Mouse (Mus musculus): ENCODE measurements around the gene Aqp7. TPM values are rescaled to one million over a fixed set of nuclear protein-coding genes. Genes with fewer than 3 reads are reported as not detected.
"Not testable (repeated sequence)": the region's sequence is repeated elsewhere in the genome, so short reads cannot be mapped to it uniquely, and the experiment has no call there.

Gene Aqp7
- total RNA-seq (2021), result not detected

- DNase-seq, result no peak
Observed at GRCm38 (mm10) chr4:41047524-41048271, at the start of gene Aqp7. Gene Aqp7, minus strand, starts transcription at chr4:41048139.

GRCm38 (mm10) chr4:41097381-41097780 is 49.4 kb upstream of the Aqp7 start:
- DNase-seq, result no peak

GRCm38 (mm10) chr4:41096794-41097193 is 48.9 kb upstream of the Aqp7 start:
- no peak for DNase-seq

DNA sequence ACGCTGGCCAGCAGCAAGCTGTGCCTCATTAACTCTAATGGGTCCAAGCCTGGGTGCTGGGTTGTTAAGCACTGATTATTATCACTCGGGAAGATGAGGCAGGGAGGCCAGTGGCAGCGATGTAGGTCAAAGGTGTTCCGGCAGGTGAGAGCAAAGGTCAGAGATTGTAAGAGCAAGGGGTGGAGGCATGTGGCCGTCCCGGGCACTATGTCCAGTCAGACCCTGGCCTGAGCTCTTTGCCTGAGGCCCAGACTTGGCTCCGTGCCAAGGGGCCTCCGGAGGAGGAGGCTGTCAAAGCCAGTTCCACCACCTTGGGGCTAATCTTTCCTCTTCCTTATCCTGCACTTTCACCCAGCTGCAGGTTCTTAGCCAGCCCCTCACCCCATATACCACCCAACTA is 48.2 kb upstream of the Aqp7 start:
- DNase-seq, result no peak

GRCm38 (mm10) chr4:41094361-41094760 is 46.4 kb upstream of the Aqp7 start:
- DNase-seq, result no peak

- no peak for DNase-seq
Observed at GRCm38 (mm10) chr4:41092958-41093357, 45.0 kb upstream of the Aqp7 start.

DNA sequence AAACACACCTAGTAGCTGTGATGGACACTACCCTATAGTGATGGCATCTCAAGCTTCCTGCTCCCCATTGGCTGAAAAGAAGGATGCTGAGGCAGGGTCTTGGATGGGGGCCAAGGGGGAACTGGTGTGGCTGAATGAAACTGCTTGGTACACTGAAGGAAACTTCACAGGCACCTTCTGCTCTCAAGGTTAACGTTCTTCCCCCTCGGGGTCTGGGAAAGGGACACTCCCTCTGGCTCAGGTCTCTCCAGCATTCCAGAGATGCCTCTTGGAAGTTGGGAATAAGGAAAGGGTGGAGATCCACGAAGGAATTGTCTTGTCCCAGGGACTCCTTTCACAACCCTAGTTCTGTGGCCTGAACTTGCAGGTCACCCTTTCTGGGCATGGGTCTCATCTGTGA is 43.5 kb upstream of the Aqp7 start:
- DNase-seq, result no peak

GRCm38 (mm10) chr4:41089705-41090104 is 41.8 kb upstream of the Aqp7 start:
- no peak for DNase-seq

DNA sequence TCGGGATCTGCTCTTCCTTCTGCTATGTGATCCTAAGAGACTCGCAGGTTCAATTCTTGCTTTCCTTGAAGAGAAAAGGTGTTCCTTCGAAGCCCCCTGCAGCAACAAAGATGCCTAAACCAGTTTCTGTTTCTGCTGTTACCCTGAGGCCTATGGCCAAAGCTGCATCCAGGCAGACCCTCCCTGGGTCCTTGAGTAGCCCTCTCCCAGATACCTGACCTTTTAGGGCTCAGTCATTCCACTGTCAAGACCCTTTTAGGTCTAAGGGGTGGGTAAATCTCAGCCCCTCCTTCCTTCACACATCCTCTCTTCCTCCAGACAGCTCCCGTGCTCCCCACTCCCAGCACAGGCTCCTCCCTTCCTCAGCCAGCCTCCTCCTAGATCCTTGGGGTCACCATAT is 41.2 kb upstream of the Aqp7 start:
- no peak for DNase-seq

GRCm38 (mm10) chr4:41087459-41088298 is 39.7 kb upstream of the Aqp7 start:
- no peak for DNase-seq

DNA sequence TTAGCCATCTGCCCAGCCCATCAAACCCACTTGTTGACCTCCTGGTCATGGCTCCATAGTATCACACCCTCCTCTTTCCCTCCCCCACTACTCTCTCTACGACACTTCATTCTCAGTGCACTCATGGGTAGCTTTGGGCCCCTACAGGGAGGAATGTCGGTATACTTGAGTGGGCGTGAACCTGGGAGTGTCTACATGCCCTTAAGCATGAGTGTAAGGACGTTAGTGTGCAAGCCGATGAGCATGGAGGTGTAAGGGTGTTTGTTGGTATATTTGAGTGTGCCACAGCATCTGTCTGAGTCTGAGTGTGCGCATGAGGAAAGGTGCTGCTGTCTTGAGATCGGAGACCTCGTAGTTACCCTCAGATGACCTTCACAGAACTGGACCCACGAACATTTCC is 39.0 kb upstream of the Aqp7 start:
- no peak for DNase-seq

DNA sequence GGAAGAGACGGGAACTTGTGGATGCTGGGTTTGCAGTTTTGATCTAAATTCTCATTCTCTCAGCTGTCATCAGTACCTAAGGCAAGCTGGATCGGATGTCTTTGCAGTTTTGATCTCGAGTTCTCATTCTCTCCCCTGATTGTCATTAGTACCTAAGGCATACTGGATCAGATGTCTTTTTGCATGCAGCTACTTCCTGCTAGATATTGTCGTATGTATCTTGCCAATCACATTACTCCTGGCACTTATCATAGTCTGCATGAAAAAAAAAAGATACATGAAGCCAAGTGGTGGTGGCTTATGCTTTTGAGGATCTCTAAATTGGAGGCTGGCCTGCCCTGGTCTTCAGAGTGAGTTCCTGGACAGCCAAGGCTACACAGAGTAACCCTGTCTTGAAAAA is 36.9 kb upstream of the Aqp7 start:
- no peak for DNase-seq

GRCm38 (mm10) chr4:41082803-41083202 is 34.9 kb upstream of the Aqp7 start:
- not testable (repeated sequence) for DNase-seq

DNA sequence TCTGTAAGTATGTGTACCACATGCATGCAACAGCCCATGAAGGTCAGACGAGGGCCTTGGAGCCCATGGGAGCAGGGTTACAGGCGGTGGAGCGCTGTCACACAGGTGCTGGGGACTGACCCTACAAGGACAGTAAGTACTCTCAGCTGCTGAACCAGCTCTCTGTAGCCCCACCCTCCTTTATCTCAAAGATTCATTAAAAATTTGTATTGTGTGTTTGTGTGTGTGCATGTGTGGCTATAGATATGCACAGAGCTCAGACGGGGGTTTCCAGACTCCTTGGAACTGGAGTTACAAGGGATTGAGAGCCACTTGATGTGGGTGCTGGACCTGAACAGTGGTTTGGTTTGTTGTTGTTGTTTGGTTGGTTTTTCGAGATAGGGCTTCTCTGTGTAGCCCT is 33.8 kb upstream of the Aqp7 start:
- no peak for DNase-seq

DNA sequence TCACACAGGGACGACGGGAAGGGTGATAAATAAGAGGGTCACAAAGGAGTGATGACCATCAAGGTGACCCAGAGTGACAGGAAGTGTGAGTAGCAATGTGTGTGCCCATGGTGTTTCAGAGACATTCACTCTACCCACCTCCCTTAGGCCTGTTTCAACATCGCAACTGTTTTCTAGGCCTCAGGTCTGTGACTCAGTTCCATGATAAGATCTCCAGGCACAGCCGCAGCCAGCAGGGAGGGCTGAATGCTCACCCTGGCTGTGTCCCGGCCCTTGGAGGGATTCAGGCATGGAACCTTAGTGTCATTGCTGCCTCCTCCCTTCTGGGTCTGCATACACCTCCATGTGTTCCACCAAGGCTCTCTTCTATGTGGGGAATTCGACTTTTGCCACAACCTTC is 30.8 kb upstream of the Aqp7 start:
- DNase-seq, result no peak

- no peak for DNase-seq
Observed at GRCm38 (mm10) chr4:41074461-41074860, 26.5 kb upstream of the Aqp7 start.

- DNase-seq, result no peak
Observed at GRCm38 (mm10) chr4:41073008-41073817, 25.3 kb upstream of the Aqp7 start.

DNA sequence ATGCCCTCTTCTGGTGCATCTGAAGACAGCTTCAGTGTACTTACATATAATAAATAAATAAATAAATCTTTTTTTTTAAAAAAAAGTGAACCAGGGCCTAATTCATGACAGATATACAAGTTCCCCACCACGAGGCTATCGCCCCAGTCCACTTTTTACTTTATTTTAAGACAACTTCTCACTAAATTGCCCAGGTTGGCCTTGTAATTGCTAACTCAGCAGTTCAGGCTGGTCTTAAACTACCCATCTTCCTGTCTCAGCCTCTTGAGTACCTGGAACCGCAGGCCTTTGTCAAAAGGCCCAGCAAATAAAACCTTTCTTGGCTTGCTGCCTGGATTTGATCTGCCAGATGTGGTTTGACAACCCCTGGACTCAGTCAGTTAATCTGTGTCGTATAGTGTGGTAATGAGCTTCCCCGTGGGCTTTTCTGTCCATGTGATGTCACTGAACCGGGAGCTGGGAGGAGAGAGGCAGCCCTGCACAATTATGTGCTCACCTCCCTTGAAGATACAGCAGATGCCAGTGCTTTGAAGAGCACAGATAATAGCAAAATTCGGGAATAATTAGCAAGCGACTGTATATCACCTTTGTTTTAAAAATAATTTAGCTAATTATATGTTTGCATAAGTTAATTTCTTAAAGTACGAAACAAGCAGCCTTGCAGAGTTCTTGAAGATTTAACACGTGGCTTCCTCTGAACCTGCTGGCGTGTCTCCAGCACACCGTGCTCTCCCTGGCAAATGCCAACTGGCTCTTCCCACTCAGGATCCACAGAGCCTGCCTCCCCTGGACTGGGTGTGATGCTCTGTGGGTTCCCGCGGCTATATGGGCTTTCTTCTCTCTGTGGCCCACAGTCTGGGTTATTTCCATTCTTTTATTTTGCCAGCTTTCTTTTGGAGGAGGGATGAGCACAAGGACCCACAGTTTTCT is 23.8 kb upstream of the Aqp7 start:
- no peak for DNase-seq

GRCm38 (mm10) chr4:41065196-41065595 is 17.3 kb upstream of the Aqp7 start:
- no peak for DNase-seq

DNA sequence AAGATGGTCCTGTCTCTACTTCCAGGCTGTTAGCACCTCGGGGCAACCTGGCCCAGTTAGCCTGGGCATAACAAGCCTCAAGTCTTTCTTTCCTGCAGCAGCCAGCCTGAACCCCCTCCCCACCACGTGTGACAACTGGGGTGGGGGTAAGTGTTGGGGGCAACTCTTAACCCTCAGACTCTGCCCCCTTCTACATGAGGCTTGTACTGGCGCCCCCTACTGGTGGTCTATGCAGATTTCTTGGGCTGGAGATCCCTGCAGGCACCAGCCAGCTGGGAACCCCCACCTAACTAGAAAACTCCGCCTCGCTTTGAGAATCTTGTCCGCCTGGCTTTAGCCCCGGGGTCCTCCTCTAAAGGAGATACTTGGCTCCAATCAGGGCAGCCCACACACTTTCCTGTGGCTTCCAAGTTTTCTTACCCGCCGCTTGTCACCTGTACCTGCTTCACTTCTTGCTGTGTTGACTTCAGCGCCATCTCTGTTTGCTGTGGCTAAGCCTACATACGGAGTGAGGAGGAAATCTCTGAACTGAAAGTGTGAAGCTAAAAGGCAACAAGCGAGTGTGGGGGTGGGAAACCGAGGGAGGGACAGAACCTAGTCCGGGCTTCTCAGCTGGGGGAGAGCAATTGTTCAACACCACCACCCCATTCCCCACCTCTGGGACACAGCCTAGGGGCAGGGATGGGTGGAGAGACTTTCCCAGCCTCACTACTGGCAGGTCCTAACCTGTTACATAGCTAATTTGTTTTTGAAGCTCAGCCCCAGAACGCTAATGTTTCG is 16.1 kb upstream of the Aqp7 start:
- DNase-seq, result no peak

- no peak for DNase-seq
Observed at GRCm38 (mm10) chr4:41063351-41063750, 15.4 kb upstream of the Aqp7 start.
